Mouse (Mus musculus) embryonic fibroblast, embryonic 13.5 days (primary cell): ENCODE results near the gene Gzmk. TPM values are rescaled to one million over a fixed set of nuclear protein-coding genes. Genes with fewer than 3 reads are reported as not detected.
A peak's percentile ranks its signal among the peaks of the same experiment; 100 is the strongest.

ENCODE experiments used
- H3K27ac ChIP-seq: 2 replicates; pipeline ENCODE4 v1.5.1; 2012; ENCODE audit warnings: low read length, control low read depth, inconsistent platforms; ENCODE audit not compliant: insufficient read depth
- H3K4me1 ChIP-seq: 2 replicates; pipeline ENCODE4 v1.6.1; 2011; ENCODE audit warnings: low read length; ENCODE audit not compliant: control insufficient read depth, insufficient read depth
- H3K4me3 ChIP-seq: 2 replicates; pipeline ENCODE4 v1.5.1; 2011; ENCODE audit warnings: mild to moderate bottlenecking, control low read depth, low read length; ENCODE audit not compliant: insufficient read depth
- CTCF ChIP-seq: IDR thresholded peaks from 2 replicates; pipeline ENCODE4 v1.5.1; 2011; ENCODE audit warnings: mild to moderate bottlenecking, control low read depth, low read length, moderate library complexity, borderline replicate concordance; ENCODE audit not compliant: insufficient read depth
- POLR2A ChIP-seq: IDR thresholded peaks from 2 replicates; pipeline ENCODE4 v1.6.1; 2011; ENCODE audit warnings: low read depth, mild to moderate bottlenecking, control low read depth, low read length, moderate library complexity
- polyA plus RNA-seq: library from polyadenylated mRNA; stranded (reverse); fragments of >200 nt; gene quantifications from 2 replicates; pipeline ENCODE4 v1.2.4, GENCODE M21; 2011; ENCODE audit warnings: low read depth; ENCODE audit not compliant: missing spikeins, insufficient read length

Gene Gzmk
- polyA plus RNA-seq, 1 experiment = not detected

DNA sequence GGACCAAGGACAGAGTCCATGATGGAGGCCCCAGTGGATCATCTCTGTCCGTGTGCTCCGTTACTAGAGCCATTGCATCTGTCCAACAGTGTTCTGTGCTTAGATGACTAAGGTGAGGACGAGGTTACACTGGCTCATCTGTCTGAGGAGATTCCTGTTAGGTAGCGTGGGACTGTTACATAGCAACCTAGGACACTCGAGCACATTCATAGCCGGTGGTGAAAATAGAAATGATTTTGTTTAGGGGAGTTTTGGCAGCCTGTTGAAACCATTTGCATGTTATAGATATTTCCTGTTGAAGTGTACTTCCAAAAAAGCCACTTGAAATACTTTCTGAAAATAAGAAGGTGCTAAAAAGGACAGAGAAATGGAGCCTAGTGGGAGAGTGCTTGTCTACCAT is 51.5 kb downstream of the Gzmk start:
- Histone ChIP-seq H3K4me3 (no peak overlapping the region), H3K27ac (no peak overlapping the region), H3K4me1 (peaks cover 4% of the 10 kb centered on the region)
- TF ChIP-seq POLR2A (no peak), CTCF (no peak)

DNA sequence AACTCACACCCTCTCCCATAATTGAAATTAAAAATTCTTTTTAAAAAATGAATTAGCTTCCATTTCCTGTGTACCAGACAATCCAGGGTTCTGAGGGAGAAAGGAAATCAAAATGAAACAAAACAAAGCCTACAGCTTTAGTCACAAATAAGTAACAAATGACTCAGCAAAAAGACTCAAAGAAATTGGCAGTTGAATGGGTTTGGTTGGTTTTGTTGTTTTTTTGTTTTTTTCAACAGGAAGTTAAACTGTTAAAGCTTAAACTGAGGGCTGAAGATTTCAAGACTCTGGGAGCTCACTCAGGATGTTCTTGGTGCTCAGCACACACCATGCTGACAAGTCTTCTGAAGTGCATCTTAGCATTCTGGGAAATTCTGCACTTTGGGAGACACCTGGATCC is 55.5 kb downstream of the Gzmk start:
- peaks cover 7% of the 10 kb centered on the region for H3K4me1 ChIP-seq
- no peak overlapping the region for H3K4me3 ChIP-seq
- TF ChIP-seq CTCF (no peak), POLR2A (no peak)
- H3K27ac ChIP-seq = peak overlapping the region; percentile 59

- H3K4me1 ChIP-seq = peaks cover 7% of the 10 kb centered on the region
- TF ChIP-seq CTCF (no peak), POLR2A (no peak)
- H3K27ac ChIP-seq = no peak overlapping the region
- no peak overlapping the region for H3K4me3 ChIP-seq
Measured at GRCm38 (mm10) chr13:113168018-113168534, 57.6 kb downstream of the Gzmk start.

- TF ChIP-seq POLR2A = no peak
- TF ChIP-seq CTCF = no peak
- Histone ChIP-seq H3K27ac (no peak overlapping the region), H3K4me3 (no peak overlapping the region), H3K4me1 (0 out of 2 replicates have a peak, but pooled peaks cover 4% of the 10 kb centered on the region)
Measured at GRCm38 (mm10) chr13:113164252-113165005, 61.3 kb downstream of the Gzmk start.

DNA sequence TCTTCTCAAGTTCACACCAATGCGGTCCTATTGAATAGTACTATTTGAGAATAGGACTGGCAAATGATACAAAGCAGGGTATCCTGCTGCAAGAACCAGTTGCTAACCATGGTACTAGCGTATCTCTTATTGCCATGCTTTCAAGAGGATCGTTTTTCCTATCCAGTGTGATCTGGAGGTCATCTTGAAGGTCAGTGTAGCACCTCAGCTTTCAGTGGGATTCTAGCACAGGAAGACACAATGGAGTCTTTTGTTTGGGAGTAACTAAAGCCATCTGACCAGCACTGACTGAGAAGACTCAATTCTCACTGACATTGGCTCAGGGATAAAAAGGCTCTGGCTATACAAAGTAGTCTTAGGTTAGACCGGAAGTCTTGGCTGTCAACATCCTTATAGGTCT is 74.2 kb downstream of the Gzmk start:
- TF ChIP-seq CTCF (no peak), POLR2A (no peak)
- H3K4me1 ChIP-seq = no peaks in the 10 kb centered on the region
- no peak overlapping the region for H3K4me3 ChIP-seq
- no peak overlapping the region for H3K27ac ChIP-seq

- TF ChIP-seq CTCF (no peak), POLR2A (no peak)
- no peak overlapping the region for H3K27ac ChIP-seq
- no peaks in the 10 kb centered on the region for H3K4me1 ChIP-seq
- H3K4me3 ChIP-seq = no peak overlapping the region
Measured at GRCm38 (mm10) chr13:113139597-113139996, 86.1 kb downstream of the Gzmk start.

DNA sequence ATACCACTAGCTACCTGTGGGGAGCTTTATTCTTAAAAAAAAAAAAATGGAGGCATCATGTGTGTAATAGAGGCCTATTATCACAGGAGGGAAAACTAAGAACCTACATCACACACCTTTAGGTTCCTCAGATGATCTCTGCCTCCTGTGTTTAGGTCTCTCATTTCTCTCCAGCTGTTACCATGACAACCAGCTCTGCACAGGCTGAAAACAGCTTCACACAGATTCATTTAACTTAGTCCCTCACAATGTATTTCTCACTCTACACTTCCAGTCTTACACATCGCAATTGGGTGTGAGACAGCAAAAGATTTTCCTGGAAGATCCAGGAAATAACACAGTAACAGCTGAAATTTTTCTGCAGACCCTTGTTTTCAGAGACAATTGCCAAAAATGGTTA is 95.7 kb downstream of the Gzmk start:
- TF ChIP-seq POLR2A = no peak
- no peak for TF ChIP-seq CTCF
- no peak overlapping the region for H3K4me3 ChIP-seq
- no peaks in the 10 kb centered on the region for H3K4me1 ChIP-seq
- H3K27ac ChIP-seq = no peak overlapping the region

Other genes with a start within 250 kb of the Gzmk start
- 1.2 and 2.6 TPM in 2 replicates for gene Ccno, start 238.1 kb downstream of the Gzmk start, polyA plus RNA-seq
- gene Mcidas, start 232.1 kb downstream of the Gzmk start, polyA plus RNA-seq = not detected in 2 replicates
- not detected in 2 replicates for gene Cdc20b, start 190.8 kb downstream of the Gzmk start, polyA plus RNA-seq
- gene Gpx8, start 179.5 kb downstream of the Gzmk start, polyA plus RNA-seq = 313 and 341 TPM in 2 replicates
- not detected in 2 replicates for gene Gzma, start 124.9 kb downstream of the Gzmk start, polyA plus RNA-seq
- gene Esm1, start 16.2 kb downstream of the Gzmk start, polyA plus RNA-seq = 1.1 and 2.5 TPM in 2 replicates
- 5.4 and 8.4 TPM in 2 replicates for gene BC067074, start 67.3 kb upstream of the Gzmk start, polyA plus RNA-seq